Mouse (Mus musculus): Measurements from ENCODE around the gene Zranb2. TPM values are rescaled to one million over a fixed set of nuclear protein-coding genes. Genes with fewer than 3 reads are reported as not detected.

Zranb2 gene
- polyA plus RNA-seq, 1 experiment from 2014 or later: 144 TPM

DNA sequence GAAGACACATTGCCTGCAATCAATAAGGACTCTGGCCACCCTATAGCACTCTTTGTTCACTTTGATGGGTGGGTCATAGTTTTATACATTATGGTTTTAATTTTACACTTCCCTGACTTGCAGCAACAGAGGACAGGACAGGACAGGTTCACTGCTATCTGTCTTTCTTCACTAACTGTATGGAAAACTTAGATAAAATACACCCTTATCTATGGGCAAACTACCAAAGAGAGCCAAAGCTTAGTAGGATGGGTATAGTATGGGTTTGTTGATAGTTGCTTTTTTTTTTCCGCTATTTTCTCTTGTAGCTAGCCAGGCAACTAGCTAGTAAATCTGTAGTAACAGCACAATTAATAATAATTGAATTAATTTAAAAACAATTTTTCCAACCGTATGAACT is 2.4 kb upstream of the Zranb2 start:
- WGBS: 75% methylated on average over 2 of the region's 2 CpGs
- 0 out of 2 replicates have a peak, but pooled peaks cover 4% of the 10 kb centered on the region for H3K27me3 ChIP-seq (ENCODE audit: control insufficient read depth, insufficient read depth, low read length)
- H3K4me3 ChIP-seq (ENCODE audit: low read depth, low read length): no peak overlapping the region
- H3K27ac ChIP-seq (replicated peaks; ENCODE audit: low read depth, low read length): no peak overlapping the region
- no peak overlapping the region for H3K4me2 ChIP-seq (ENCODE audit: low read depth, severe bottlenecking)
- no peaks in the 10 kb centered on the region for H3K4me1 ChIP-seq (ENCODE audit: control insufficient read depth, insufficient read depth, low read length)
- ATAC-seq (ENCODE audit: insufficient number of reproducible peaks, low FRiP score, low TSS enrichment, low read depth): no peak
- no peak overlapping the region for H3K9ac ChIP-seq (ENCODE audit: low read length)
- no peak for DNase-seq (ENCODE audit: low spot score)
- no peaks in the 10 kb centered on the region for H3K9me3 ChIP-seq (ENCODE audit: control insufficient read depth, low read length)
- H3K36me3 ChIP-seq (ENCODE audit: control insufficient read depth, insufficient read depth, low read length): no peaks in the 10 kb centered on the region

DNA sequence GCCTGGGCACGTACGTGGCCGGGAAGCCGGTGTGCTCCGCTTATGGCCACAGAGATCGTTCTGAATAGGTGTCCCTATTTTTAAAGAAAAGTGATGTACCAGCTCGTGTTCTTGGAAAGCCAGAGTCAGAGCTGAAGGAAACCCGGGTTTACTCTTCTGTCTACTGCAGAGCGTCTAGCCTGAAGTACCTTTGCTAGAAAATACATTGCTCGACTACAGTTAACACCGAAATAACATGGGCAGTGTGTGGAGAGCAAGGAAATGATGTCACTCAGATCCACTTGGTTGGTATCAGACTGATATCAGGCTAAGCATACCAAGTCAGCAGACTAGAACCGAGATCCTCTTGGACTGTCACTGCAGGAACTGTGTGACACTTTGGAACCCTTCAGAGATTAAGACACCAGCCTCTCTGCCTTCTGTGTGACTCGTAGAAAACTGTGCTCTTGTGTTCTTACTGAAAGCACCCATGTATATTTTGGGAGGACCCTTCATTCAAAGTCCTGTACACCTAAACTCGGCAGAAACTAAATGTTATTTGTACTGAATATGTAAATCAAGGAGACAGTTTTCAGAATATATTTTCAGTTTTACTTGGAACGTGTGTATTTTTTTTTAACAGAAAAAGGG is 941 bp downstream of the Zranb2 start:
- ATAC-seq (ENCODE audit: insufficient number of reproducible peaks, low FRiP score, low TSS enrichment, low read depth): peak; percentile 11; the same call in 1 of the 2 replicates
- H3K27me3 ChIP-seq (ENCODE audit: control insufficient read depth, insufficient read depth, low read length): 0 out of 2 replicates have a peak, but pooled peaks cover 4% of the 10 kb centered on the region

GRCm38 (mm10) chr3:157549323-157549722 is 15.4 kb downstream of the Zranb2 start:
- DNase-seq (ENCODE audit: low spot score) (no peak), ATAC-seq (ENCODE audit: insufficient number of reproducible peaks, low FRiP score, low TSS enrichment, low read depth) (no peak)
- no peak overlapping the region for H3K27ac ChIP-seq (replicated peaks; ENCODE audit: low read depth, low read length)
- no peaks in the 10 kb centered on the region for H3K27me3 ChIP-seq (ENCODE audit: control insufficient read depth, insufficient read depth, low read length)
- no peak overlapping the region for H3K4me2 ChIP-seq (ENCODE audit: low read depth, severe bottlenecking)
- WGBS: 93% methylated on average over 2 of the region's 2 CpGs
- no peaks in the 10 kb centered on the region for H3K4me1 ChIP-seq (ENCODE audit: control insufficient read depth, insufficient read depth, low read length)
- peaks cover 12% of the 10 kb centered on the region for H3K36me3 ChIP-seq (ENCODE audit: control insufficient read depth, insufficient read depth, low read length)
- H3K9ac ChIP-seq (ENCODE audit: low read length): no peak overlapping the region
- no peaks in the 10 kb centered on the region for H3K9me3 ChIP-seq (ENCODE audit: control insufficient read depth, low read length)
- H3K4me3 ChIP-seq (ENCODE audit: low read depth, low read length): no peak overlapping the region

More for the DNA sequence above, 941 bp downstream of the Zranb2 start:
- Histone ChIP-seq H3K4me1 (ENCODE audit: control insufficient read depth, insufficient read depth, low read length) (no peaks in the 10 kb centered on the region), H3K27ac (replicated peaks; ENCODE audit: low read depth, low read length) (peak overlapping the region; percentile 84), H3K4me3 (ENCODE audit: low read depth, low read length) (peak overlapping the region; percentile 85), H3K36me3 (ENCODE audit: control insufficient read depth, insufficient read depth, low read length) (peaks cover 8% of the 10 kb centered on the region; the same call in 1 of the 2 replicates), H3K4me2 (ENCODE audit: low read depth, severe bottlenecking) (peak overlapping the region; percentile 76), H3K9me3 (ENCODE audit: control insufficient read depth, low read length) (no peaks in the 10 kb centered on the region), H3K9ac (ENCODE audit: low read length) (peak overlapping the region; percentile 95)
- 4% methylated on average over 15 of the region's 15 CpGs for WGBS
- DNase-seq (ENCODE audit: low spot score): no peak

DNA sequence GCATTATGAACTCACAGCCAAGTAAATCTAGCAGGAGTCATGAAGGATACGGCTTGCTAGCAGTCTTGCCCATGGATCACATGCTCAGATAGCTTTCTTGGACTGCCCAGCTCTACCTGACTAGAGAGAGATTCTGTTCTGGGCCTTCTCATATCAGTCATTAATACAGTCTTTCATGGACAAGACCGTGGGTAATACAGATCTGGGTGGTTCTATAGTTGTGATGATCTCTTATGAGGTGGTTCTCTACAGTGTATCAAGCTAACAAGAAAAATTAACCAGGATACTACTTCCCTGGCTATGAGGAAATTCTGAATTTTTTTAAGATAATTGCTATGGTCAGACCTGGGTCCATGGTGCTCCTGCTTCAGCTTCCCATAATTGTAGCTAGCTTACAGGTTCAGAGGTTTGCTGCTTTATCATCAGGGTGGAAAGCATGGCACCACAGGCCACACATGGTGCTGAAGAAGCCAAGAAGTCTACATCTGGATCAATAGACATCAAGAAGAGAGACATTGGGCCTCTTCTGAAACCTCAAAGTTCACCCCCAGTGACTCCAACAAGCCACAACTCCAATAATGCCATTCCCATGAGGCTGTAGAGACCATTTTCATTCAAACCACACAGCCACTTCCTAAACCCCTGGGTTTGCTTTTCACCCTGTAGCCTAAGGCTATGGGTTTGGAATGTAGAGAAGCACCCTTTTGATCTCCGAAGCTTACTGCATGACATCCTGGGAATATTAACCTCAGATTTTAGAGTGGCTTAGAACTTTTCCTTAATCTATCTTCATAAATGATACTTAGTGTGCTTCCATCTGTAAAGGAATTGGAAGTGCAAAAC is 16.0 kb downstream of the Zranb2 start:
- ATAC-seq (ENCODE audit: insufficient number of reproducible peaks, low FRiP score, low TSS enrichment, low read depth): 0 out of 2 replicates have a peak, but pooled peaks have one; percentile 62
- no peak for DNase-seq (ENCODE audit: low spot score)

DNA sequence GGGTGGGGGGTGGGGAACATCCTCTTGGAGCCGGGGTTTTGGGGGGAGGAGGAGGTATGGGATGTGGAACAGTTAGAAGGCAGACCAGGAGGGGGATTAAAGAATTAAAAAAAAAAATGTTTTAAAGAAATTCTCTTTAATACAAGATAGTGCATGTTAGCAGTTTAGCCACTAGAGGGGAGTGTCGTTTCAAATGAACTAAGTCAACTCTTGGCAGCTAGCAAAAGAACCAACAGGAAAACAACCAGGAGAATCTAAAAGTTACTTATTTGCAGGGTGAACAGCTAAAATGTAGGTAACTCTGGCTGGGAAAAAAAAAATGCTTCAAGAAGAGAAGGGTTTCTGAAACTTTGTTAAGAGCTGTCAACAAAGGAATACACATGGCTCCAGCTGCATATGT is 31.2 kb downstream of the Zranb2 start:
- no peak for ATAC-seq (ENCODE audit: insufficient number of reproducible peaks, low FRiP score, low TSS enrichment, low read depth)
- no peak overlapping the region for H3K4me3 ChIP-seq (ENCODE audit: low read depth, low read length)
- no peak overlapping the region for H3K9ac ChIP-seq (ENCODE audit: low read length)
- no peaks in the 10 kb centered on the region for H3K9me3 ChIP-seq (ENCODE audit: control insufficient read depth, low read length)
- peaks cover 6% of the 10 kb centered on the region; the same call in 1 of the 2 replicates for H3K4me1 ChIP-seq (ENCODE audit: control insufficient read depth, insufficient read depth, low read length)
- no peaks in the 10 kb centered on the region for H3K36me3 ChIP-seq (ENCODE audit: control insufficient read depth, insufficient read depth, low read length)
- H3K4me2 ChIP-seq (ENCODE audit: low read depth, severe bottlenecking): no peak overlapping the region
- peaks cover 30% of the 10 kb centered on the region for H3K27me3 ChIP-seq (ENCODE audit: control insufficient read depth, insufficient read depth, low read length)
- no peak for DNase-seq (ENCODE audit: low spot score)
- WGBS: 10% methylated on average over 2 of the region's 2 CpGs
- no peak overlapping the region for H3K27ac ChIP-seq (replicated peaks; ENCODE audit: low read depth, low read length)

More for the DNA sequence above, 16.0 kb downstream of the Zranb2 start:
- Histone ChIP-seq H3K27ac (replicated peaks; ENCODE audit: low read depth, low read length) (no peak overlapping the region), H3K36me3 (ENCODE audit: control insufficient read depth, insufficient read depth, low read length) (peaks cover 12% of the 10 kb centered on the region), H3K4me3 (ENCODE audit: low read depth, low read length) (no peak overlapping the region), H3K4me2 (ENCODE audit: low read depth, severe bottlenecking) (no peak overlapping the region), H3K4me1 (ENCODE audit: control insufficient read depth, insufficient read depth, low read length) (no peaks in the 10 kb centered on the region), H3K9me3 (ENCODE audit: control insufficient read depth, low read length) (no peaks in the 10 kb centered on the region), H3K27me3 (ENCODE audit: control insufficient read depth, insufficient read depth, low read length) (no peaks in the 10 kb centered on the region), H3K9ac (ENCODE audit: low read length) (no peak overlapping the region)
- WGBS: 95% methylated on average over 3 of the region's 3 CpGs

DNA sequence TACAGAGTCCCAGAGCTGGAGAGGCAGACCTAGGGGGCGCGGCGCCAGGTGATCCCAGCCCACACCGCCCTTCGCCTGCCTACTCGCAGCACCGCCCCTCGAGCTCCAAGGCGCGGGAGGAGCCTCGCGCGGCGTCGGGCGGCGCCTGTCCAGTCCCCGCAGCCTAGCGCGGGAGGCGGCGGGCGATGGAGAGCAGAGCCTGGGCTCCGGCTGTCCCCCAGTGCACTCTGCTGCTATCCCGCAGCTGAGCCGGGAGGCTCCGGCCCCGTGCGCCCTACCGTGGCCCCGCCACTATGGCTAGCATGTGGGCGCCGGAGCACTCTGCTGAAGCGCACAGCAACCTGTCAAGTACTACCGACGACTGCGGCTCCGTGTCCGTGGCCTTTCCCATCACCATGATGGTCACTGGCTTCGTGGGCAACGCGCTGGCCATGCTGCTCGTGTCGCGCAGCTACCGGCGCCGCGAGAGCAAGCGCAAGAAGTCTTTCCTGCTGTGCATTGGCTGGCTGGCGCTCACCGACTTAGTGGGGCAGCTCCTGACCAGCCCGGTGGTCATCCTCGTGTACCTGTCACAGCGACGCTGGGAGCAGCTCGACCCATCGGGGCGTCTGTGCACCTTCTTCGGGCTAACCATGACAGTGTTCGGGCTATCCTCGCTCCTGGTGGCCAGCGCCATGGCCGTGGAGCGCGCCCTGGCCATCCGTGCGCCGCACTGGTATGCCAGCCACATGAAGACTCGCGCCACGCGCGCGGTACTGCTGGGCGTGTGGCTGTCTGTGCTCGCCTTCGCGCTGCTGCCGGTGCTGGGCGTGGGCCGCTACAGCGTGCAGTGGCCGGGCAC is 33.0 kb downstream of the Zranb2 start, which contains the start of gene Ptger3:
Ptger3 (plus strand) TSS at position 168 of the 841 bp plus-strand sequence.
- ATAC-seq (ENCODE audit: insufficient number of reproducible peaks, low FRiP score, low TSS enrichment, low read depth): peak; percentile 46
- Histone ChIP-seq H3K27ac (replicated peaks; ENCODE audit: low read depth, low read length) (no peak within 1 kb of the TSS), H3K27me3 (ENCODE audit: control insufficient read depth, insufficient read depth, low read length) (peaks cover 30% of the 10 kb centered on the region), H3K4me2 (ENCODE audit: low read depth, severe bottlenecking) (peak within 1 kb of the TSS; percentile 82), H3K4me1 (ENCODE audit: control insufficient read depth, insufficient read depth, low read length) (peaks cover 6% of the 10 kb centered on the region; the same call in 1 of the 2 replicates), H3K9ac (ENCODE audit: low read length) (no peak within 1 kb of the TSS), H3K36me3 (ENCODE audit: control insufficient read depth, insufficient read depth, low read length) (no peaks in the 10 kb centered on the region), H3K4me3 (ENCODE audit: low read depth, low read length) (peak within 1 kb of the TSS; percentile 36), H3K9me3 (ENCODE audit: control insufficient read depth, low read length) (no peaks in the 10 kb centered on the region)
- WGBS: 2% methylated on average over 84 of the region's 84 CpGs
- peak; percentile 65 for DNase-seq (ENCODE audit: low spot score)

- Histone ChIP-seq H3K27me3 (ENCODE audit: control insufficient read depth, insufficient read depth, low read length) (peaks cover 30% of the 10 kb centered on the region), H3K9ac (ENCODE audit: low read length) (no peak overlapping the region)
These were observed 33.7 kb downstream of the Zranb2 start for GRCm38 (mm10) chr3:157567566-157568132.

More at GRCm38 (mm10) chr3:157567566-157568132, 33.7 kb downstream of the Zranb2 start:
- 4% methylated on average over 28 of the region's 34 CpGs for WGBS
- H3K36me3 ChIP-seq (ENCODE audit: control insufficient read depth, insufficient read depth, low read length): no peaks in the 10 kb centered on the region
- no peak for ATAC-seq (ENCODE audit: insufficient number of reproducible peaks, low FRiP score, low TSS enrichment, low read depth)
- peak overlapping the region; percentile 36 for H3K4me3 ChIP-seq (ENCODE audit: low read depth, low read length)
- peaks cover 6% of the 10 kb centered on the region; the same call in 1 of the 2 replicates for H3K4me1 ChIP-seq (ENCODE audit: control insufficient read depth, insufficient read depth, low read length)
- peak overlapping the region; percentile 82 for H3K4me2 ChIP-seq (ENCODE audit: low read depth, severe bottlenecking)
- H3K9me3 ChIP-seq (ENCODE audit: control insufficient read depth, low read length): no peaks in the 10 kb centered on the region
- DNase-seq (ENCODE audit: low spot score): peak; percentile 38
- no peak overlapping the region for H3K27ac ChIP-seq (replicated peaks; ENCODE audit: low read depth, low read length)
